7 mouse cellular contexts compared by ENCODE assay signal in genomic region chr5:121392667-121393380, GRCm38 (mm10). TPM values are rescaled to one million over a fixed set of nuclear protein-coding genes. Genes with fewer than 3 reads are reported as not detected.
A peak's percentile ranks its signal among the peaks of the same experiment; 100 is the strongest.
DNase-seq lines count a peak whose midpoint lies in the region; TF ChIP-seq lines count a peak whose summit lies in the region.

No protein-coding gene starts in this region.

- H3K36me3 ChIP-seq in E14TG2a.4 (ENCODE audit: insufficient read depth, low read length), result no peaks in the 10 kb centered on the region

- no peaks in the 10 kb centered on the region for H3K9me3 ChIP-seq in E14TG2a.4 (ENCODE audit: low read length)

- peaks cover 28% of the 10 kb centered on the region for H3K4me1 ChIP-seq in E14TG2a.4 (replicated peaks; ENCODE audit: low read depth, low read length)

- no peak overlapping the region for H3K4me3 ChIP-seq in E14TG2a.4 (replicated peaks; ENCODE audit: low read length)

- 0 out of 2 replicates have a peak, but pooled peaks cover 3% of the 10 kb centered on the region for H3K27me3 ChIP-seq in E14TG2a.4 (ENCODE audit: insufficient read depth, low read length)

- peak; percentile 93 for TF ChIP-seq CTCF in E14TG2a.4 (conservative IDR thresholded peaks at IDR 0.05; ENCODE audit: low read length)

- DNase-seq in layer of hippocampus, adult 11-12 months (ENCODE audit: low spot score), result peak; percentile 60
- DNase-seq in layer of hippocampus, adult 9-10 months (ENCODE audit: low spot score), result no peak
- peak; percentile 35 for DNase-seq in T-cell, adult 2 months (ENCODE audit: low spot score)
- peak; percentile 67 for DNase-seq in forelimb bud, embryonic 11.5 days (ENCODE audit: low read depth, low spot score)
- DNase-seq in retina, postnatal 7 days (ENCODE audit: low read depth, low spot score), result peak; percentile 54
- no peak for DNase-seq in urinary bladder, adult 2 months (ENCODE audit: low spot score)

RNA-seq across cellular contexts. Expression of gene Naa25, which starts 4.9 kb away (rescaled TPM):
- 15.8 and 17.2 TPM in 2 replicates for polyA plus RNA-seq in urinary bladder, adult 2 months (2012; rRNA removed)

RNA-seq across cellular contexts. Expression of gene Trafd1, which starts 7.4 kb away (rescaled TPM):
- polyA plus RNA-seq in urinary bladder, adult 2 months (2012; rRNA removed), result 106 and 115 TPM in 2 replicates

RNA-seq across cellular contexts. Expression of gene Tmem116, which starts 58.9 kb away (rescaled TPM):
- polyA plus RNA-seq in urinary bladder, adult 2 months (2012; rRNA removed), result 1.4 and 2.4 TPM in 2 replicates

RNA-seq across cellular contexts. Expression of gene Erp29, which starts 59.5 kb away (rescaled TPM):
- 96.2 and 97.4 TPM in 2 replicates for polyA plus RNA-seq in urinary bladder, adult 2 months (2012; rRNA removed)

Comparison
In these comparisons a context has a peak if more than half of its experiments do, and no peak if none do; other contexts are left out.
1. DNase-seq: peak in layer of hippocampus, adult 11-12 months (single experiment), T-cell, adult 2 months (single experiment), forelimb bud, embryonic 11.5 days (single experiment) and retina, postnatal 7 days (single experiment); none in layer of hippocampus, adult 9-10 months (single experiment) and urinary bladder, adult 2 months (single experiment).